ENCODE assay signal across 12 mouse cellular contexts in the genomic region with DNA sequence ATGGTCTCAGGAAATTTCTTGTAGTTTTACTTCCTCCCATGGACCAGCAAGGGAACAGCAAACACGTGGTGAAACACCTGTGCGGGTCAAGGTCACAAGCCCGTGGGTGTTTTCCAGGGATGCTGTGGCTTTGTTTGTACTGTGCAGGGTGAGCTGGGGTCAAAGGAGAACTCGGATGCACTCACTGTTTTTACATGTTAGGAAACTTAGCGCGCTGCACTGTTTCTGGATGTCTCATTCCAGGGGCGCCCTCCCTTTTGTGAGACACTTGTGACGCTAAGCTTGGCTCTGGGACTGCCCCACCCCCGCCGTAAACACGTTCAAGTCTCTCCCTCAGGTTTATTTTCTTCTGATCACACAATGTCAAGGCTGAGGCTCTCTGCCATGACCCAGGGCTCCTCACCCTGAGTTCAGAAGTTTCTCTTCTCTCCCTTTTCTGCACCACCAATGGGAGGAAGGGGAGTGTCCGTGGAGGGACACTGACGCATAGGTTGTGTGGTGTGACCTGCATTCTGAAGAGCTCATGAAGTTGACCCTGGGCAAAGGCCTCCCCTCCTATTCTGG. TPM values are rescaled to one million over a fixed set of nuclear protein-coding genes. Genes with fewer than 3 reads are reported as not detected.
DNase-seq lines count a peak whose midpoint lies in the region; ATAC-seq lines count a peak whose summit lies in the region.
"Had no signal": no experiment of that assay in that cellular context is flagged by ENCODE, and none has a peak within 500 bp of the region (broad histone marks: within the 10 kb centered on the region; RNA-seq: fewer than 3 reads in every experiment).

No protein-coding gene starts in this region.

- H3K27ac ChIP-seq in limb, embryonic 15.5 days = peak overlapping the region; percentile 2; the same call in 1 of the 2 replicates
- H3K27ac ChIP-seq: embryonic facial prominence, embryonic 15.5 days; heart, embryonic 15.5 days had no signal

- H3K4me3 ChIP-seq in limb, embryonic 15.5 days = no peak overlapping the region
- H3K4me3 ChIP-seq: embryonic facial prominence, embryonic 15.5 days; heart, embryonic 15.5 days had no signal

- H3K9me3 ChIP-seq in limb, embryonic 15.5 days = no peaks in the 10 kb centered on the region
- H3K9me3 ChIP-seq: embryonic facial prominence, embryonic 15.5 days; heart, embryonic 15.5 days had no signal

- ATAC-seq in CD4-positive, CD25-positive, alpha-beta regulatory T cell, adult 4 months = no peak
- ATAC-seq in granulocyte monocyte progenitor cell, adult 5-6 weeks (replicated peaks; ENCODE audit: poor library complexity, severe bottlenecking) = peak; percentile 44
- ATAC-seq in limb, embryonic 15.5 days (ENCODE audit: insufficient number of reproducible peaks, low FRiP score, low TSS enrichment, low read depth) = no peak

- H3K27me3 ChIP-seq in limb, embryonic 15.5 days = no peaks in the 10 kb centered on the region
- H3K27me3 ChIP-seq: embryonic facial prominence, embryonic 15.5 days; heart, embryonic 15.5 days had no signal

- H3K36me3 ChIP-seq in limb, embryonic 15.5 days = peaks cover 5% of the 10 kb centered on the region; the same call in 1 of the 2 replicates
- H3K36me3 ChIP-seq: embryonic facial prominence, embryonic 15.5 days; heart, embryonic 15.5 days had no signal

- no peak overlapping the region for H3K9ac ChIP-seq in limb, embryonic 15.5 days
- H3K9ac ChIP-seq: embryonic facial prominence, embryonic 15.5 days; heart, embryonic 15.5 days had no signal

- H3K4me2 ChIP-seq in limb, embryonic 15.5 days = no peak overlapping the region
- H3K4me2 ChIP-seq: embryonic facial prominence, embryonic 15.5 days; heart, embryonic 15.5 days had no signal

- H3K4me1 ChIP-seq in limb, embryonic 15.5 days = 0 out of 2 replicates have a peak, but pooled peaks cover 2% of the 10 kb centered on the region
- H3K4me1 ChIP-seq: embryonic facial prominence, embryonic 15.5 days had no signal

- DNase-seq in CD4-positive, CD25-positive, alpha-beta regulatory T cell, adult 2 months (ENCODE audit: low read depth, low spot score) = peak; percentile 3
- peak; percentile 12 to 49 for DNase-seq in thymus, adult 18-20 months
- no peak for DNase-seq in frontal cortex, adult 2 months (ENCODE audit: extremely low spot score in 1 of 2, low spot score in 1 of 2)
- DNase-seq in urinary bladder, postnatal 14 days (ENCODE audit: low spot score) = no peak
- no peak for DNase-seq in gastrocnemius, postnatal 36 days
- DNase-seq: cerebellum, postnatal 25 days; lung, postnatal 4 days had no signal

- intact Hi-C loops in gastrocnemius, postnatal 36 days (cut with DNase I) = no loop called here

- 54% methylated on average over 13 of the region's 13 CpGs for WGBS in limb, embryonic 15.5 days

RNA-seq across cellular contexts. Expression of gene Papss2, which starts 31.3 kb away (rescaled TPM):
- under 1 TPM; 0.16 to 0.35 TPM for polyA plus RNA-seq in CD4-positive, CD25-positive, alpha-beta regulatory T cell, adult 4 months (2017; shearing (Covaris generic))
- 45.0 and 49.3 TPM in 2 replicates for total RNA-seq in granulocyte monocyte progenitor cell, adult 5-6 weeks (2014; fragmentation: Nextera tagmentation)
- total RNA-seq in granulocyte monocyte progenitor cell, adult 5-6 weeks (2017) = 28.9 and 29.5 TPM in 2 replicates
- polyA plus RNA-seq in limb, embryonic 15.5 days (2015; fragmentation: Nextera tagmentation; extraction: Ambion mirVana) = 34.1 and 34.8 TPM in 2 replicates
- 9.6 and 10.0 TPM in 2 replicates for polyA plus RNA-seq in frontal cortex, adult 2 months (2012; rRNA removed)
- total RNA-seq in gastrocnemius, postnatal 36 days (2021) = 1 to 10 TPM; 4.4 to 5.3 TPM

Comparison
In these comparisons a context has a peak if more than half of its experiments do, and no peak if none do; other contexts are left out.
1. DNase-seq: peak in CD4-positive, CD25-positive, alpha-beta regulatory T cell, adult 2 months (single experiment) and thymus, adult 18-20 months (2 of 2); none in frontal cortex, adult 2 months (0 of 2), urinary bladder, postnatal 14 days (single experiment) and gastrocnemius, postnatal 36 days (0 of 2).